Mouse (Mus musculus) megakaryocyte, embryonic 14.5 days (primary cell): ENCODE data around the gene Dnajc25.

Experiments
- FLI1 ChIP-seq: IDR thresholded peaks from 2 replicates; pipeline ENCODE4 v1.6.1; 2012; ENCODE audit warnings: low read length, inconsistent platforms, mixed read lengths
- GATA1 ChIP-seq: IDR thresholded peaks from 3 replicates; pipeline ENCODE4 v1.6.1; 2012; ENCODE audit warnings: mixed read lengths, low read length, inconsistent platforms, borderline replicate concordance

DNA sequence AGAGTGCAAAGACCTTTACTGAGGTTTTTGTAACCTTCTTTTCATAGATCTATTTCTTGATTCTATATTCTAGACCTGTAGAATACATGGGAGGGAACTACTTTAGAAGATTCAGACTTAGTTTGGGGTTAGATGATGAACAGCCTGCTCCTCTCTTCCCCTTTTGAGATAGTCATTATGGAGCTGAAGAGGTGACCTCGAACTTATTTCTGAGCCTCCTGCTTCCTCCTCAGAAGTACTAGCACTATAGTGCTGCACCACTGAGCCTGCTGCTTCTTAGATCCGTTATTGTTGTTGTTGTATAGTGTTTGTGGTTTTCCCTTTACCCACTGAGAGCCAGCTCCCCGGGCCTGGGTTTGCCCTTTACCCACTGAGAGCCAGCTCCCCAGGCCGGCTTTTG is 14.8 kb downstream of the Dnajc25 start:
- TF ChIP-seq GATA1 (no peak), FLI1 (no peak)
